Mouse (Mus musculus) right cerebral cortex, postnatal 4 days (tissue): ENCODE measurements at regions not wholly inside any gene's neighbourhood (a gene's known extent, or its start where the extent isn't known, plus 50 kb on each side); places are given as distances from the start of the nearest gene placed in this dataset.
"Not testable (repeated sequence)": the region's sequence is repeated elsewhere in the genome, so short reads cannot be mapped to it uniquely, and the experiment has no call there.

Experiments
- DNase-seq: peaks from one replicate; pipeline ENCODE4 v3.0.0-alpha.2; 2022

DNA sequence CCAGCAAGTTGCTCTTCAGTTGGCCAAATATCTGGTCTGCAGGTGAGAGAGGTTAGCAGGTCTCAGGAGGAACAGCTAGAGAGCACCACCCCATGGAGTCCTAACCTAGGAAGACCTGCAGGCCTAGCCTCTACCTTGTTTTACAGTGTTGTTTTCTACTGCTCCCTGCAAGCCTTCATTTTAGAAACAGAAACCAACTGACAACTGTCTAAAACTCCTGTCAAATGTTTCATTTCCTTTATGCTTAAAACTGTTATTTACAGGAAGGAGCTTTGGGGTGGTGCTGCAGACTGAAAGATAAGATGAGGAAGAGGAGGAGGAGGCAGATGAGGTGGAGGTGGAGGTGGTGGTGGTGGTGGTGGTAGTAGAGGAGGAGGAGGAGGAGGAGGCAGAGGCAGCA is 96.6 kb upstream of the Selenop start:
- no peak for DNase-seq

DNA sequence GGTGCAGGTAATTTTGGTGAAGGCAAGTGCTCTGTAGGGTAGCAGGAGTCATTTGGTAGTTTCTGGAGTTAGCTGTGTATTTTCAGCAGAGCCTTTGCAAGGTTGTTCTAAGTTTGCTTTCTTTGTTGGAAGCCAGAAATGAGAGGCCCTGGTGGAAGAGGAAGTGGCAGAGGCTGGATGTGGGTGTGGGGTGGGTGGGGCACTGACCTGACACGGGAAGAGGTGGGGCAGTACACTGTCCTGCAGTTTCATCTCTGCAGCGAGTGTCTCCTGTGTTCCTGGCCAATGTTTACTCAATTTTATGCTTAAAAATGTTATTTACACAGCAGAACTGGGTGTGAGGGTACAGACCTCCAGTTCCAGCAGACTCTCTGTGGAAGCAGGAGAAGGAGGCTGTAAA is 94.3 kb upstream of the Selenop start:
- DNase-seq, result no peak

DNA sequence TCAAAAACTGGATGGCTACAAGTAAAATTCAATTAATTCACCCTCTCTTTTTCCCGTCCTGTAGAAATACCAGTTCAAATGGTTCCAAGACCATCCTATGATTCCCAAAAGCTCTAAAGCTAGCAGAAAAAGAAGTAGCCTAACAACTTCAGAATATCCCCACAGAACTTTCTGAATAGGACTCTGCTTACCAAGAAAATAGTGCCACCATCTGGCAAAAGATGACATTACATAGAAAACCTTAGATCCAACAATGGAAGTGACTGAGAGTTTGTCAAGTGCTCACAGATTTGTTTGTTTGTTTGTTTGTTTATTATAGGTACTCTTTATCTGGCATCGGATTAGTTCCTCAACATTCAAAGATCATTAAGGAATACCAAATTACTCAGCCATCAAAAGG is 93.5 kb upstream of the Selenop start:
- DNase-seq, result no peak

DNA sequence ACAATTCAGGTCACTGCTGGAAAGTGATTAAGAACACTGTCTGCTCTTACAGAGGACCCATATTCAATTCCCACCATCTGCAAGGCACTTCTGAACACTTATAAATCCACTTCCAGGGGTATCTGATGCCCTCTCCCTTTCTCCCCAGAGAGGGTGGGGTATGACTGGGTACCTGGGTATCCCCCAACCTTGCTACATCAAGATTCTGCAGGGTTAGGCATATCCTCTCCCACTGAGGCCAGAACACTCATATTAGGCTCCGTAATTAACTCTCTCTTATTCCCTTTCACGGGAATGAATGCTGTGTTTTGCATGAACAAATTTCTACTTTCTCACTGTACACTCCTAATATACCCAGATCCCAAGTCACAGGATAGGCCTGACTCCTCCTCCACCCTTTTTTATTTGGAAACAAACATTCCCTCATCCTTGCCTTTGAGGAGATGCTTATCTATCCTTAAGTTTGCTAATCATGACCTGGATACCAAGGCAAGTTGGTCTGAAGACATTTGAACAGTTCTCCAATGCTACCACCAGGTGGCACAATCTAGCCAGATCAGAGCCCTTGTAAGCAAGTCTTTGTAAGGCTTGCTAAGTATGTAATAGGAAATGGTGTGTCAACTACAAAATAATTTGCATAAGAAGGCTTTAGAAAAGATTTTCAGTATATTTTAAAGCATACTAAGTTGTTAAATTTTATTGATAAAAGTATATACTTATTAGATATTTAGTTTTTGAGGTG is 66.3 kb upstream of the Selenop start:
- DNase-seq, result peak; percentile 34

DNA sequence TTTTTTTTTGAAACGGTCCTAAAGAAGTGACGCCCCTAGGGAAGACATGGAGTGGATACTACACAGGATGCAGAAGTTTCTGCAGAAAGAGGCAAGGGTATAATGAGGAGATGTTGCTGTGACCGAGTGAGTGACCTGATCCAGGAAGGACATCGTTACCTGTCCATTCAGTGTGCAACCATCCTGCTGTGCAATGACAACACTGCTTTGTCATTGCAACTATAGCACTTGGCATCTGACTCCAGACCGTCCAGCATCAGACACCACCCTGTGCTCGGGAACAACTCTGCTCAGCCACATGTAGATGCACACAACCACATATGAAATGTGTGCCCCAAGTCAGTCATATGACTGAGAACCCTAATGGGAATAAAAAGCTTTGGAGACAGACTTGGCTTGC is 62.8 kb upstream of the Selenop start:
- DNase-seq, result no peak

DNA sequence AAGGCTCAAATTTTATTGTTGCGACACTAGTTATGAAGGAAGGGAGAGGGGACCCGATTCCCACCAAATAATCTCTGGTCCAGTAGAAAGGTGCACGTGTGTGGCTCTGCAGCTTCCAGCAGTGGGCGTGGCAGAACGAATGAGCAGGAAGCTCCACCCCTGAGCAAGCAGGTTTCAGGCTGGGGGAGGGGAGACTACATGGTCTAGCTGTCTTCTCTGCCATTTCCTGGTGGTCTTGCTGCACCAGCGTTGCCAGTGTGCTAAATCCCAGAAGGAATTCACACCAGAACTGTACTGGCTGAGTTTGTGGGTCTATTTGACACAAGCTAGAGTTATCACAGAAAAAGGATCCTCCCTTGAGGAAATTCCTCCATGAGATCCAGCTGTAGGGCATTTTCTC is 62.3 kb upstream of the Selenop start:
- DNase-seq, result not testable (repeated sequence)

DNA sequence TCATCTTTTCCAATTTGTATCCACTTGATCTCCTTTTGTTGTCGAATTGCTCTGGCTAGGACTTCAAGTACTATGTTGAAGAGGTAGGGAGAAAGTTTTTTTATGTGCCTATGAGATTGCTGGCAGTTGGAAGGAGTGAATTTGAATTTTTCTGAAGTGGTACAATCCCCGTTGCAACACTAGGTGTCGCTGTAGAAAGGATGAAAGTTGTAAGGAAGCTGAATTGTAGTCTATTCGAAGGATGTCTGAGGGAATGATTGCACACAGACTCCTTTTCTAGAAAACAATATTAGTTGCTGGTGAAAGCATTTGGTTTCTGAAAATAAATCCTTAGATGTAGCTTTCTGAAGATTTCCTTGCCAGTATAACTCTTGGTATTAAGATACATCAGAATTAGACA is 54.6 kb upstream of the Selenop start:
- peak; percentile 47 for DNase-seq

DNA sequence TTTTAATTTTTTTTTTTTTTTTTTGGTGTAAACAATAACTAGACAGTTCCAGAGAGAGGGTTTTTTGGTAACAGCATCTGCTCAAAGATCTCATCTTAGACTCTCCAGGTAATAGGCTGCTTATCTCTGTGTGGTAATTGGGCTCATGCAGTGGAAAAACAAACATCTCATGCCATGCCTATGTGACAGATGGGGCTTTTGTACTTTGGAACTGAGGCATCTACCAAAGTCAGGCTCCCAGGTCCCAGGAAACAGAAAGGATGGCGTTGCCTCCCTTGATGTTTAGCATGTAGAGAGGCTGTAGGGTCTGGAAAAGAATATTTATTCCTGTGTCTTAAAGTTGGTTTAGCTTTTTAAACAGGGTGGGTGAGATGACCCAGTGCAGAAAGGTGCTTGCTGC is 53.1 kb upstream of the Selenop start:
- no peak for DNase-seq
